Mouse (Mus musculus) limb, embryonic 14.5 days (tissue): ENCODE data around the gene Kyat1. TPM values are rescaled to one million over a fixed set of nuclear protein-coding genes. Genes with fewer than 3 reads are reported as not detected.

ENCODE experiments used
- ATAC-seq: fragments of 200-750 bp; cut with Nextera tagmentation; 2 replicates; pipeline ENCODE4 v1.8.0; 2017; ENCODE audit warnings: low read depth, moderate number of reproducible peaks, moderate TSS enrichment; ENCODE audit not compliant: low FRiP score
- DNase-seq: peaks from one replicate; pipeline ENCODE4 v3.0.0-alpha.2; 2015; ENCODE audit warnings: low spot score
- H3K27ac ChIP-seq: fragments of 300-500 bp; sonication (generic); replicated peaks from 2 replicates; pipeline ENCODE4 v1.5.1; 2014; ENCODE audit warnings: low read depth, mild to moderate bottlenecking, low read length, moderate library complexity, mixed read lengths
- H3K27me3 ChIP-seq: fragments of 300-500 bp; sonication (generic); 2 replicates; pipeline ENCODE4 v1.6.1; 2014; ENCODE audit warnings: low read length, mixed read lengths; ENCODE audit not compliant: control insufficient read depth, insufficient read depth
- H3K36me3 ChIP-seq: fragments of 300-500 bp; sonication (generic); 2 replicates; pipeline ENCODE4 v1.6.1; 2014; ENCODE audit warnings: mild to moderate bottlenecking, low read length, moderate library complexity, mixed read lengths; ENCODE audit not compliant: control insufficient read depth, insufficient read depth
- H3K4me1 ChIP-seq: fragments of 300-500 bp; sonication (generic); 2 replicates; pipeline ENCODE4 v1.6.1; 2014; ENCODE audit warnings: antibody characterized with exemption, low read length, mixed read lengths; ENCODE audit not compliant: control insufficient read depth, insufficient read depth
- H3K4me2 ChIP-seq: fragments of 300-500 bp; sonication (generic); replicated peaks from 2 replicates; pipeline ENCODE4 v1.6.1; 2014; ENCODE audit warnings: low read depth, mild to moderate bottlenecking, low read length, moderate library complexity; ENCODE audit not compliant: severe bottlenecking
- H3K4me3 ChIP-seq: fragments of 300-500 bp; sonication (generic); replicated peaks from 2 replicates; pipeline ENCODE4 v1.5.1; 2014; ENCODE audit warnings: low read length
- H3K9ac ChIP-seq: fragments of 300-500 bp; sonication (generic); 2 replicates; pipeline ENCODE4 v1.6.1; 2014; ENCODE audit warnings: mild to moderate bottlenecking, low read depth, low read length, moderate library complexity; ENCODE audit not compliant: severe bottlenecking
- H3K9me3 ChIP-seq: fragments of 300-500 bp; sonication (generic); 2 replicates; pipeline ENCODE4 v1.6.1; 2016; ENCODE audit warnings: low read length; ENCODE audit not compliant: control insufficient read depth
- POLR2A ChIP-seq: fragments of 200-500 bp; IDR thresholded peaks from 2 replicates; pipeline ENCODE4 v1.8.0; 2012; ENCODE audit warnings: inconsistent platforms, mild to moderate bottlenecking, moderate library complexity, borderline replicate concordance; ENCODE audit not compliant: insufficient read depth, insufficient read length; ENCODE audit errors: extremely low read depth
- WGBS: fragments of 180-500 bp; shearing (Covaris S2); extraction: QIAGEN DNeasy Blood & Tissue Kit; methylation state at CpG from one replicate; pipeline ENCODE4 v1.1.7; 2014; 5-methylcytosine and 5-hydroxymethylcytosine counted together
- polyA plus RNA-seq, 2 experiments: library from polyadenylated mRNA; depleted of rRNA in 1 of 2; stranded (reverse) in 1 of 2; unstranded in 1 of 2; fragments of >200 nt; fragmentation: Nextera tagmentation in 1 of 2; extraction: Ambion mirVana in 1 of 2; gene quantifications; 2 replicates each; pipeline versions ENCODE4 v1.2.1 to v1.2.3; 2012 to 2014

Gene Kyat1
- polyA plus RNA-seq, 2 experiments, result 10.2 to 24.5 TPM

GRCm38 (mm10) chr2:30243391-30243790, 37.7 kb upstream of the Kyat1 start:
- no peaks in the 10 kb centered on the region for H3K27me3 ChIP-seq
- 88% methylated on average over 4 of the region's 4 CpGs for WGBS
- ATAC-seq, result no peak
- H3K4me2 ChIP-seq, result no peak overlapping the region
- peaks cover 57% of the 10 kb centered on the region for H3K36me3 ChIP-seq
- H3K4me3 ChIP-seq, result no peak overlapping the region
- H3K27ac ChIP-seq, result no peak overlapping the region
- H3K9me3 ChIP-seq, result no peaks in the 10 kb centered on the region
- no peak overlapping the region for H3K9ac ChIP-seq
- no peak for TF ChIP-seq POLR2A
- no peak for DNase-seq
- H3K4me1 ChIP-seq, result peaks cover 12% of the 10 kb centered on the region

- WGBS, result 36% methylated on average over 4 of the region's 4 CpGs
- Histone ChIP-seq H3K4me2 (no peak overlapping the region), H3K9me3 (no peaks in the 10 kb centered on the region), H3K4me3 (no peak overlapping the region), H3K9ac (no peak overlapping the region), H3K27ac (no peak overlapping the region), H3K4me1 (peaks cover 14% of the 10 kb centered on the region), H3K27me3 (no peaks in the 10 kb centered on the region), H3K36me3 (peaks cover 52% of the 10 kb centered on the region)
- TF ChIP-seq POLR2A, result no peak
- DNase-seq, result peak; percentile 36
- ATAC-seq, result no peak
Observed at GRCm38 (mm10) chr2:30242509-30242908, 36.9 kb upstream of the Kyat1 start.

GRCm38 (mm10) chr2:30240267-30240666, 34.6 kb upstream of the Kyat1 start, which contains the start of gene Gm28035:
Gene Gm28035, plus strand, starts transcription at chr2:30240567.
- no peak within 1 kb of the TSS for H3K4me3 ChIP-seq
- ATAC-seq (no peak), DNase-seq (no peak)
- H3K9ac ChIP-seq, result peak within 1 kb of the TSS; percentile 34; the same call in 1 of the 2 replicates
- WGBS, result 84% methylated on average over 2 of the region's 2 CpGs
- no peak for TF ChIP-seq POLR2A
- no peak within 1 kb of the TSS for H3K27ac ChIP-seq
- peak within 1 kb of the TSS; percentile 91; the same call in 1 of the 2 replicates for H3K4me2 ChIP-seq
- peaks cover 46% of the 10 kb centered on the region for H3K36me3 ChIP-seq
- no peaks in the 10 kb centered on the region for H3K9me3 ChIP-seq
- H3K4me1 ChIP-seq, result peaks cover 14% of the 10 kb centered on the region
- H3K27me3 ChIP-seq, result no peaks in the 10 kb centered on the region

GRCm38 (mm10) chr2:30239777-30240176, 34.1 kb upstream of the Kyat1 start:
- no peak overlapping the region for H3K4me3 ChIP-seq
- no peaks in the 10 kb centered on the region for H3K9me3 ChIP-seq
- WGBS, result 81% methylated on average over 4 of the region's 4 CpGs
- H3K27ac ChIP-seq, result no peak overlapping the region
- peak overlapping the region; percentile 2; the same call in 1 of the 2 replicates for H3K9ac ChIP-seq
- H3K27me3 ChIP-seq, result no peaks in the 10 kb centered on the region
- no peak for ATAC-seq
- H3K4me2 ChIP-seq, result peak overlapping the region; percentile 91; the same call in 1 of the 2 replicates
- DNase-seq, result no peak
- no peak for TF ChIP-seq POLR2A
- peaks cover 14% of the 10 kb centered on the region for H3K4me1 ChIP-seq
- peaks cover 42% of the 10 kb centered on the region for H3K36me3 ChIP-seq

DNA sequence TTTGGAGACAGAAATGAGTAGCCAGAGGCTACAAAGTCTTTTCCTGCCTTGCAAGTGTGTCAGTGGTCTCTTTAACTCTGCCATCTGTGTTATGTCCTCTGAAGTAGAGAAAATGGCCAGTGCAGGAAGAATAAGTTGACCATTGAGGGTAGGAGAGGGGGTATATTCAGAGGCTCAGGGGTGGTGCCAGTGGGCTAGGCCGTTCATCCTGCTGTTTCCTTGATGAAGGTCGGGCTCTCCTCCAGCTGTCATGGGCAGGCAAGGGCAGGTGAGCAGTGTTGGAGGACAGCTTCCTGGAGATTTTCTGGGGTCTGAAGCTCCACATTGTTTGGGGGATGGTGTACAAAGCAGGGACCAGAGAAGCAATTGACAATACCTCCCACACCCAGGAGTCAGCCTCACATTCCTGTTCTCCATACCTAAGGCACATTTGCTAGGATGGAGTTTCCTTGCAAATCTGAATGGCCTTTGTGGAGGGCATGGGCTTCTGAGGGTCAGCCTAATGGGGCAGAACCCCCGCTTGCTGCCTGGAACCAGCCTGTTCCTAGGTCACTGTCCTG, 33.3 kb upstream of the Kyat1 start:
- peak overlapping the region; percentile 80 for H3K4me3 ChIP-seq
- H3K9ac ChIP-seq, result peak overlapping the region; percentile 89
- H3K4me2 ChIP-seq, result peak overlapping the region; percentile 91
- peaks cover 39% of the 10 kb centered on the region for H3K36me3 ChIP-seq
- DNase-seq (no peak), ATAC-seq (no peak)
- 68% methylated on average over 3 of the region's 3 CpGs for WGBS
- H3K27me3 ChIP-seq, result no peaks in the 10 kb centered on the region
- no peak for TF ChIP-seq POLR2A
- H3K27ac ChIP-seq, result no peak overlapping the region
- no peaks in the 10 kb centered on the region for H3K9me3 ChIP-seq
- peaks cover 14% of the 10 kb centered on the region for H3K4me1 ChIP-seq

GRCm38 (mm10) chr2:30237881-30238280, 32.2 kb upstream of the Kyat1 start:
- H3K4me1 ChIP-seq, result peaks cover 14% of the 10 kb centered on the region
- peaks cover 29% of the 10 kb centered on the region for H3K36me3 ChIP-seq
- peak overlapping the region; percentile 83 for H3K27ac ChIP-seq
- no peaks in the 10 kb centered on the region for H3K27me3 ChIP-seq
- DNase-seq, result no peak
- peak overlapping the region; percentile 80 for H3K4me3 ChIP-seq
- peak overlapping the region; percentile 89 for H3K9ac ChIP-seq
- no peak for TF ChIP-seq POLR2A
- no peaks in the 10 kb centered on the region for H3K9me3 ChIP-seq
- H3K4me2 ChIP-seq, result peak overlapping the region; percentile 91
- peak; percentile 88 for ATAC-seq
- WGBS, result 0% methylated on average over 23 of the region's 42 CpGs
